Mouse (Mus musculus): ENCODE measurements around the gene Mrpl51. TPM values are rescaled to one million over a fixed set of nuclear protein-coding genes. Genes with fewer than 3 reads are reported as not detected.
"Not testable (repeated sequence)": the region's sequence is repeated elsewhere in the genome, so short reads cannot be mapped to it uniquely, and the experiment has no call there.

Mrpl51 gene
- polyA plus RNA-seq, 1 experiment from 2014 or later = 217 TPM

GRCm38 (mm10) chr6:125160854-125161760 lies 30.5 kb upstream of the Mrpl51 start:
- 19% methylated on average over 22 of the region's 22 CpGs for WGBS (ENCODE audit: insufficient replicate concordance)
- Histone ChIP-seq H3K4me3 (replicated peaks) (no peak overlapping the region), H3K4me1 (replicated peaks) (peaks cover 76% of the 10 kb centered on the region), H3K4me2 (peak overlapping the region; percentile 36), H3K9ac (peak overlapping the region; percentile 26; the same call in 1 of the 2 replicates), H3K27me3 (no peaks in the 10 kb centered on the region), H3K36me3 (peaks cover 69% of the 10 kb centered on the region), H3K9me3 (replicated peaks) (no peaks in the 10 kb centered on the region), H3K27ac (peak overlapping the region; percentile 71)
- ATAC-seq (ENCODE audit: low read depth) (0 out of 2 replicates have a peak, but pooled peaks have one; percentile 5), DNase-seq (peak; percentile 53)

- H3K4me3 ChIP-seq (replicated peaks); H3K27me3 ChIP-seq; ATAC-seq (ENCODE audit: low read depth); H3K9ac ChIP-seq; H3K4me2 ChIP-seq; H3K9me3 ChIP-seq (replicated peaks): not testable (repeated sequence)
- Histone ChIP-seq H3K27ac (0 out of 2 replicates have a peak overlapping the region, but pooled peaks have one; percentile 13), H3K4me1 (replicated peaks) (peaks cover 76% of the 10 kb centered on the region), H3K36me3 (peaks cover 74% of the 10 kb centered on the region)
- DNase-seq = peak; percentile 50
- 18% methylated on average over 4 of the region's 5 CpGs for WGBS (ENCODE audit: insufficient replicate concordance)
Observed at GRCm38 (mm10) chr6:125161971-125162370, 29.6 kb upstream of the Mrpl51 start.

- DNase-seq; H3K9ac ChIP-seq; H3K27ac ChIP-seq; H3K27me3 ChIP-seq; ATAC-seq (ENCODE audit: low read depth); H3K9me3 ChIP-seq (replicated peaks): not testable (repeated sequence)
- Histone ChIP-seq H3K36me3 (peaks cover 76% of the 10 kb centered on the region), H3K4me1 (replicated peaks) (peaks cover 76% of the 10 kb centered on the region), H3K4me3 (replicated peaks) (0 out of 2 replicates have a peak overlapping the region, but pooled peaks have one; percentile 16), H3K4me2 (peak overlapping the region; percentile 79)
- WGBS (ENCODE audit: insufficient replicate concordance) = 61% methylated on average over 12 of the region's 16 CpGs
Observed at GRCm38 (mm10) chr6:125162615-125163305, 28.8 kb upstream of the Mrpl51 start.

- no peak for ATAC-seq (ENCODE audit: low read depth)
- peak overlapping the region; percentile 80 for H3K4me3 ChIP-seq (replicated peaks)
- no peaks in the 10 kb centered on the region for H3K9me3 ChIP-seq (replicated peaks)
- peaks cover 88% of the 10 kb centered on the region for H3K4me1 ChIP-seq (replicated peaks)
- peaks cover 78% of the 10 kb centered on the region for H3K36me3 ChIP-seq
- WGBS (ENCODE audit: insufficient replicate concordance) = 8% methylated on average over 20 of the region's 20 CpGs
- H3K27ac ChIP-seq = peak overlapping the region; percentile 91
- H3K9ac ChIP-seq = peak overlapping the region; percentile 91
- H3K27me3 ChIP-seq = no peaks in the 10 kb centered on the region
- peak; percentile 28 for DNase-seq
- peak overlapping the region; percentile 79 for H3K4me2 ChIP-seq
Observed at GRCm38 (mm10) chr6:125163801-125164657, 27.6 kb upstream of the Mrpl51 start.

- Histone ChIP-seq H3K4me3 (replicated peaks) (peak overlapping the region; percentile 80), H3K4me2 (peak overlapping the region; percentile 79), H3K9ac (peak overlapping the region; percentile 91), H3K27me3 (no peaks in the 10 kb centered on the region), H3K4me1 (replicated peaks) (peaks cover 83% of the 10 kb centered on the region), H3K27ac (peak overlapping the region; percentile 91), H3K9me3 (replicated peaks) (no peaks in the 10 kb centered on the region), H3K36me3 (peaks cover 78% of the 10 kb centered on the region)
- DNase-seq (peak; percentile 56), ATAC-seq (ENCODE audit: low read depth) (peak; percentile 19)
- WGBS (ENCODE audit: insufficient replicate concordance) = under 1% methylated on average over 39 of the region's 39 CpGs
Observed at GRCm38 (mm10) chr6:125164672-125165327, 26.8 kb upstream of the Mrpl51 start.

- H3K9me3 ChIP-seq (replicated peaks) = no peaks in the 10 kb centered on the region
- no peaks in the 10 kb centered on the region for H3K27me3 ChIP-seq
- WGBS (ENCODE audit: insufficient replicate concordance) = 0% methylated on average over 36 of the region's 36 CpGs
- peak; percentile 95 for DNase-seq
- peaks cover 77% of the 10 kb centered on the region for H3K4me1 ChIP-seq (replicated peaks)
- H3K9ac ChIP-seq = peak overlapping the region; percentile 91
- peak; percentile 86 for ATAC-seq (ENCODE audit: low read depth)
- peak overlapping the region; percentile 80 for H3K4me3 ChIP-seq (replicated peaks)
- H3K36me3 ChIP-seq = peaks cover 78% of the 10 kb centered on the region
- H3K27ac ChIP-seq = peak overlapping the region; percentile 91
- peak overlapping the region; percentile 79 for H3K4me2 ChIP-seq
Observed at GRCm38 (mm10) chr6:125165328-125165891, 26.2 kb upstream of the Mrpl51 start.

GRCm38 (mm10) chr6:125166051-125166751 lies 25.4 kb upstream of the Mrpl51 start, which contains the start of gene Gapdh:
Gapdh (minus strand) TSS chr6:125166467.
- H3K9ac ChIP-seq = peak within 1 kb of the TSS; percentile 91
- no peaks in the 10 kb centered on the region for H3K27me3 ChIP-seq
- H3K4me3 ChIP-seq (replicated peaks) = peak within 1 kb of the TSS; percentile 80
- WGBS (ENCODE audit: insufficient replicate concordance) = under 1% methylated on average over 17 of the region's 18 CpGs
- DNase-seq (peak; percentile 71), ATAC-seq (ENCODE audit: low read depth) (peak; percentile 59)
- H3K36me3 ChIP-seq = peaks cover 78% of the 10 kb centered on the region
- H3K4me2 ChIP-seq = peak within 1 kb of the TSS; percentile 79
- no peaks in the 10 kb centered on the region for H3K9me3 ChIP-seq (replicated peaks)
- H3K27ac ChIP-seq = peak within 1 kb of the TSS; percentile 91
- peaks cover 69% of the 10 kb centered on the region for H3K4me1 ChIP-seq (replicated peaks)

- peak overlapping the region; percentile 90 for H3K27ac ChIP-seq
- peaks cover 79% of the 10 kb centered on the region for H3K36me3 ChIP-seq
- ATAC-seq (ENCODE audit: low read depth) = 0 out of 2 replicates have a peak, but pooled peaks have one; percentile 8
- no peaks in the 10 kb centered on the region for H3K27me3 ChIP-seq
- H3K4me3 ChIP-seq (replicated peaks) = peak overlapping the region; percentile 80
- H3K9me3 ChIP-seq (replicated peaks) = no peaks in the 10 kb centered on the region
- peak overlapping the region; percentile 91 for H3K9ac ChIP-seq
- 21% methylated on average over 10 of the region's 10 CpGs for WGBS (ENCODE audit: insufficient replicate concordance)
- H3K4me1 ChIP-seq (replicated peaks) = peaks cover 60% of the 10 kb centered on the region
- H3K4me2 ChIP-seq = peak overlapping the region; percentile 79
- DNase-seq = peak; percentile 40
Observed at GRCm38 (mm10) chr6:125166861-125167650, 24.5 kb upstream of the Mrpl51 start.

GRCm38 (mm10) chr6:125168086-125168485 lies 23.5 kb upstream of the Mrpl51 start:
- 91% methylated on average over 14 of the region's 14 CpGs for WGBS (ENCODE audit: insufficient replicate concordance)
- Histone ChIP-seq H3K9ac (no peak overlapping the region), H3K4me1 (replicated peaks) (peaks cover 56% of the 10 kb centered on the region)

More at GRCm38 (mm10) chr6:125168086-125168485, 23.5 kb upstream of the Mrpl51 start:
- Histone ChIP-seq H3K27me3 (no peaks in the 10 kb centered on the region), H3K27ac (peak overlapping the region; percentile 90; the same call in 1 of the 2 replicates), H3K4me2 (no peak overlapping the region), H3K36me3 (peaks cover 80% of the 10 kb centered on the region), H3K4me3 (replicated peaks) (no peak overlapping the region), H3K9me3 (replicated peaks) (no peaks in the 10 kb centered on the region)
- ATAC-seq (ENCODE audit: low read depth) (no peak), DNase-seq (no peak)

All from liver, embryonic 13.5 days (tissue).